Mouse (Mus musculus) CH12.LX (cell line): Measurements from ENCODE around the gene Mysm1.

Source experiments
- BHLHE40 ChIP-seq: IDR thresholded peaks from 2 replicates; pipeline ENCODE4 v1.6.1; 2011; ENCODE audit warnings: mild to moderate bottlenecking, low read depth, low read length, improper control_type of control experiment
- CTCF ChIP-seq, 2 experiments: IDR thresholded peaks in 1 of 2; conservative IDR thresholded peaks in 1 of 2; 2 replicates each; pipeline ENCODE4 v1.5.1; 2011 to 2012; ENCODE audit warnings: low read depth in 2 of 2, low read length in 2 of 2, improper control_type of control experiment in 1 of 2, inconsistent platforms in 1 of 2, mild to moderate bottlenecking in 1 of 2, moderate library complexity in 1 of 2
- EP300 ChIP-seq: IDR thresholded peaks from 2 replicates; pipeline ENCODE4 v1.6.1; 2011; ENCODE audit warnings: low read length, improper control_type of control experiment
- MAX ChIP-seq: IDR thresholded peaks from 2 replicates; pipeline ENCODE4 v1.6.1; 2011; ENCODE audit warnings: low read length, improper control_type of control experiment
- POLR2A ChIP-seq: IDR thresholded peaks from 2 replicates; pipeline ENCODE4 v1.6.1; 2011; ENCODE audit warnings: low read depth, mild to moderate bottlenecking, improper control_type of control experiment, low read length
- SMC3 ChIP-seq: IDR thresholded peaks from 2 replicates; pipeline ENCODE4 v1.6.1; 2011; ENCODE audit warnings: low read depth, low read length, improper control_type of control experiment
- USF1 ChIP-seq: IDR thresholded peaks from 2 replicates; pipeline ENCODE4 v1.6.1; 2014; ENCODE audit warnings: low read depth, mild to moderate bottlenecking, inconsistent platforms, low read length, improper control_type of control experiment

DNA sequence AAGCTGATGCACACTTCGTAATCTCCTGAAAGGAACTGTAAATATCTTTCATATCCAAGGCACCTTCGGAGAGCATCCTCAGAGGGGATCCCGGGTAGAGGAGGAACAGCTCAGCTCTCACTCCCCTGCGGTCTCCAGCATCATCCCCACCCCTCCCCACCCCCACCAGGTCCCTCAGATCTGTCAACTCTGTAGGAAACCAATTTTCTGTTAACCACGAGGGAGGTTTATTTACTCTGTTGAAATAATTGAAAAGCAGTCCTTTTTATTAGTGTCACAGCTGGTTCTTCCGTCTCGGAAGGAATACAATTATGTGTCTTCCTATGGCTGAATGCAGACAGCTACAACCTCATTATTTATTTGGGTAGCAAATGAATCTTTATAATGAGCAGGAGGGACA, 39.3 kb upstream of the Mysm1 start:
- no peak for TF ChIP-seq EP300
- TF ChIP-seq CTCF (conservative IDR thresholded peaks at IDR 0.05 in 1 of 2, IDR thresholded peaks at IDR 0.05 in 1 of 2; ENCODE audit: low read depth in 2 of 2, low read length in 2 of 2) = no peak
- TF ChIP-seq POLR2A = no peak
- no peak for TF ChIP-seq SMC3
- no peak for TF ChIP-seq MAX
- TF ChIP-seq BHLHE40 = no peak
- TF ChIP-seq USF1 = no peak
